Mouse (Mus musculus): Measurements from ENCODE around the gene E130308A19Rik. TPM values are rescaled to one million over a fixed set of nuclear protein-coding genes. Genes with fewer than 3 reads are reported as not detected.
A peak's percentile ranks its signal among the peaks of the same experiment; 100 is the strongest.

The E130308A19Rik gene
- polyA plus RNA-seq, 1 experiment from 2014 or later: 17.3 TPM

DNA sequence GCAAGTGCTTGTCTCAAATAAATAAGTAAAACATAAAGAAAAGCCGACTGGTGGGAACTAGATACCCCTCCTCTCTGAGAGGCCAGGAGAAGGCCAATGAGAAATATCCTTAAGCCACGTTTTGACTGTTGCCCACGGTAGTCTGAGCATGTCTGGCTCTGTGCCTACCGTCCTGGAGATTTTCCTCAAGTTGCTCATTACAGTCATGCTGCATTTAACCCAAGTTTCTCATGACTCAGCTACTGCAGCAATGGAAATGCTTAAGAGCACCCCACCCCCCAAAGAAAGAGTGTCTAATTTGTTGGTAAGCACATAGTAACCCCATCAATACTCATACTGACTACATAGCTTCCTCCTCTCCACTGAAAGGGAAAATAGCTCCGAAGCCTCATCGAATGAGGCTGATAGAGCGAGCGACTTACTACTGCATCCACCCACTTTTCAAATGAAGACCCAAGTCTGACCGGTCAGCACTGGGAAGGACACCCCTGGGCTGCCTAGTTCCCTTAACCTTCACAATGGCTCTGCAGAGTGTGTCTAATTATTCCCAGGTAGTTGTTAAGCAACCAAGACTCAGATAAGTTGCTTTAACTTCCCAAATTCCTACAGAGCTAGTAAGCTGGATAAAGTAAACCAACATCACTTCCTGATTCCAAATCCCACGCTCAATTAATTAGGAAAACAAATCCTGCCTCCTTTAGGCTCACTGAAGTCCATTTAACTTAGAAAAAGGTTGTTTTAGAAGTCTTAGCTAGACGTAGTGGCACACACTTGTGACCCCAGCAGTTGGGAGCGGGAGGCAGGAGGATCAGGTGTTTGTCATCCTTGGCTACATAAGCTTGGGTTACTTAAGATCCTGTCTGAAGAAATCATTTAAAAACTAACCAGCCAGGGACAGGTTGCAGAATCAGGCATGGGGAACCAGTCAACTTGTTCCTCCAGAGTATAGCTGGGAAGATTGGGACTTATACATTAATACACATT lies 131.7 kb downstream of the E130308A19Rik start:
- no peak overlapping the region for H3K27ac ChIP-seq (ENCODE audit: low read length)
- H3K4me3 ChIP-seq (ENCODE audit: low read length): no peak overlapping the region
- H3K9ac ChIP-seq (ENCODE audit: low read length): no peak overlapping the region
- 79% methylated on average over 12 of the region's 12 CpGs for WGBS
- H3K27me3 ChIP-seq (ENCODE audit: control insufficient read depth, insufficient read depth, low read length): no peaks in the 10 kb centered on the region
- H3K4me1 ChIP-seq (ENCODE audit: control insufficient read depth, insufficient read depth, low read length): peaks cover 29% of the 10 kb centered on the region
- no peaks in the 10 kb centered on the region for H3K36me3 ChIP-seq (ENCODE audit: control insufficient read depth, insufficient read depth)
- no peak for ATAC-seq (replicated peaks; ENCODE audit: extremely low read depth, insufficient read depth, low FRiP score)
- no peaks in the 10 kb centered on the region; the same call in 1 of the 2 replicates for H3K9me3 ChIP-seq (replicated peaks; ENCODE audit: control insufficient read depth, low read length)
- no peak overlapping the region for H3K4me2 ChIP-seq (ENCODE audit: low read depth, low read length)

DNA sequence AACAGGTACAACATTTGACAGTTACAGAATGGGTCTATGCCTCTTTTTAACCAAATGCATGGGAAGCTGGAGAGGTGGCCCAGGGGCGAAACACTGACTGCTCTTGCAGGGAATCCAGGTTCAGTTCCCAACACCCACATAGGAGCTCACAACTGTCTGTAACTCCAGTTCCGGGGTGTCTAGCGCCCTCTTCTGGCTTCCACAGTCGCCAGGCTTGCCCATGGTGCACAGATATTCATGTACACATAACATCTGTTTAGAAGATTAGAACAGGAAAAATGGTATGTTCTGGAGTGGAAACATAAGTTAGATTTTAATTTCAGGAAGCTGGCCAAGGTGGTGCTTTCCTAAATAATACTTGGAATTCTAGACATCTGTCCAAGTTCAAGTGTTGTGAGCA lies 134.0 kb downstream of the E130308A19Rik start:
- Histone ChIP-seq H3K9me3 (replicated peaks; ENCODE audit: control insufficient read depth, low read length) (no peaks in the 10 kb centered on the region; the same call in 1 of the 2 replicates), H3K4me1 (ENCODE audit: control insufficient read depth, insufficient read depth, low read length) (peaks cover 27% of the 10 kb centered on the region), H3K9ac (ENCODE audit: low read length) (no peak overlapping the region), H3K36me3 (ENCODE audit: control insufficient read depth, insufficient read depth) (no peaks in the 10 kb centered on the region), H3K27ac (ENCODE audit: low read length) (no peak overlapping the region), H3K4me3 (ENCODE audit: low read length) (no peak overlapping the region), H3K4me2 (ENCODE audit: low read depth, low read length) (no peak overlapping the region), H3K27me3 (ENCODE audit: control insufficient read depth, insufficient read depth, low read length) (no peaks in the 10 kb centered on the region)
- 64% methylated on average over 4 of the region's 4 CpGs for WGBS
- ATAC-seq (replicated peaks; ENCODE audit: extremely low read depth, insufficient read depth, low FRiP score): no peak

DNA sequence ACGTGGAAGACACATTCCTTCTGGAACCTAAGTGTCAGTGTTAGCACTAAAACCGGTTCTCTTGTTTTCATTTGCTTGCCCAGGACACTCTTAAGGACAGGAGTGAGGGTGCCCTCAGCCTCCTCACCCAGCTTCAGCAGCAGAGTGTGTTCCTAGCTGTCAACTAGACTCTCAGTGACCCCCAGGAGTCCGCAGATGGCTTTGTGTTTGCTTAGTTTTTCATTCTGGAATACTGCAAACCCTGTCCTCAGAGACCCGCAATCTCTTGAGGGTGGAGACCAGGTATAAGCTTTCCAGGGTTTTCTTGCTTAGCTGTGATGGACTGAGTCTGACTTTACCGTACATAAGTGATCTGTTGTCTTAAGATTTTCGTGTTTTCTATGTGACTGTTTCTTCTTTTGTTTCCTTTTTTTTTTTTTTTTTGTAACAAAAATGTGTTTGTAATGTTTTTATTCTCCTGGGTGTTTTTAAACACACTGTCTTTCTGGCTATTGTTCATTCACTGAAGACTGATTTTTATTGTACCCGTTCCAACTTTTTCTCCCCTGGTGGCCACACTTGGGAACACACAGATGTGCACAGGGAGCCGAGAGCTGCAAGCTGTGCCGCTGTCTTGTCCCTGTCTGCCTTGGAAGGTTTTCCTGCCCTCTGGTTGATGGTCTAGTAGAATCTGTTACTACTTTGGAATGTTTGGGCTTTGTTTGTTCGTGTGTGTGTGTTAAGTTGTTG lies 134.8 kb downstream of the E130308A19Rik start:
- 53% methylated on average over 10 of the region's 10 CpGs for WGBS
- H3K4me1 ChIP-seq (ENCODE audit: control insufficient read depth, insufficient read depth, low read length): peaks cover 34% of the 10 kb centered on the region
- H3K27me3 ChIP-seq (ENCODE audit: control insufficient read depth, insufficient read depth, low read length): no peaks in the 10 kb centered on the region
- ATAC-seq (replicated peaks; ENCODE audit: extremely low read depth, insufficient read depth, low FRiP score): no peak
- peak overlapping the region; percentile 23; the same call in 1 of the 2 replicates for H3K27ac ChIP-seq (ENCODE audit: low read length)
- no peaks in the 10 kb centered on the region for H3K36me3 ChIP-seq (ENCODE audit: control insufficient read depth, insufficient read depth)
- no peak overlapping the region for H3K4me3 ChIP-seq (ENCODE audit: low read length)
- no peak overlapping the region for H3K4me2 ChIP-seq (ENCODE audit: low read depth, low read length)
- H3K9ac ChIP-seq (ENCODE audit: low read length): no peak overlapping the region
- H3K9me3 ChIP-seq (replicated peaks; ENCODE audit: control insufficient read depth, low read length): no peaks in the 10 kb centered on the region; the same call in 1 of the 2 replicates

DNA sequence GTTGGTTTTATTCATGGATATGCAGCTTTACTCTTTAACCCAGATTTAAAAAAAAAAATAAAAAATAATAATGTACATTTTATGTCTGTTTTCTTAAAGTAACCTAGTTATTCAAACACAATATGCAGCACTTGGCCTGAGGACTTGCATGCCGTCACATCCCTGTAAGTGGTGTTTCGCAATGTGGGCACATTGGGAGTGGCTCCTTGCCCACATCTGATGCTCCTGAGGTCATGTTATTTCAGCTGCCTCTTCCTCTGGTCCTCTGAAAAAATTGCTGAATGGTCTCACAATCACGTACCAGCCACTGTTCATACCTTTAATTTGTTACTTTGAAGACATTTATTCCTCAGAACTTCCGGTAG lies 135.3 kb downstream of the E130308A19Rik start:
- no peaks in the 10 kb centered on the region for H3K36me3 ChIP-seq (ENCODE audit: control insufficient read depth, insufficient read depth)
- WGBS: 71% methylated on average over 4 of the region's 4 CpGs
- H3K27me3 ChIP-seq (ENCODE audit: control insufficient read depth, insufficient read depth, low read length): no peaks in the 10 kb centered on the region
- ATAC-seq (replicated peaks; ENCODE audit: extremely low read depth, insufficient read depth, low FRiP score): no peak
- H3K4me3 ChIP-seq (ENCODE audit: low read length): no peak overlapping the region
- no peak overlapping the region for H3K27ac ChIP-seq (ENCODE audit: low read length)
- H3K4me1 ChIP-seq (ENCODE audit: control insufficient read depth, insufficient read depth, low read length): peaks cover 31% of the 10 kb centered on the region
- H3K4me2 ChIP-seq (ENCODE audit: low read depth, low read length): no peak overlapping the region
- no peak overlapping the region for H3K9ac ChIP-seq (ENCODE audit: low read length)
- no peaks in the 10 kb centered on the region; the same call in 1 of the 2 replicates for H3K9me3 ChIP-seq (replicated peaks; ENCODE audit: control insufficient read depth, low read length)

DNA sequence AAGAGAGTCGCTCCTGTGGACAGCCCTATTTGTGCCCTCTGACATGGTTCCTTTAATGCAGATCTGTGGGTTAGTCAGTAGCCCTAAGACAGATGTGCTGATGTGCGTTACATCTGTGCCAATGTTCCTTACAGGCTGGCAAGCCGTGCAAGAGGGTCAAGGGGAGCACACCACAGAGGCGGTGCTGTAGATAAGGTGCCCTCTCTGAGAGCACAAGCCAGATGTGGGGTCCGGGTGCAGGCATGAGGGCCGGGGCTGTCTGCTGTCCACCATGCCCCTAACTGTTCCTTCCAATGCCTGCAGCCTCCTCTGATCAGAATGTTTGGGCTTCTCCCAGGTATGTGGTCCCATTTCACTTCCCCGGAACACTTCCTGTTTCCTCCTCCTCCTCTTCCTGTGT lies 138.9 kb downstream of the E130308A19Rik start:
- WGBS: 43% methylated on average over 7 of the region's 7 CpGs
- no peaks in the 10 kb centered on the region for H3K27me3 ChIP-seq (ENCODE audit: control insufficient read depth, insufficient read depth, low read length)
- peak overlapping the region; percentile 65 for H3K27ac ChIP-seq (ENCODE audit: low read length)
- H3K4me2 ChIP-seq (ENCODE audit: low read depth, low read length): peak overlapping the region; percentile 28
- no peak for ATAC-seq (replicated peaks; ENCODE audit: extremely low read depth, insufficient read depth, low FRiP score)
- no peak overlapping the region; the same call in 1 of the 2 replicates for H3K9ac ChIP-seq (ENCODE audit: low read length)
- no peaks in the 10 kb centered on the region for H3K36me3 ChIP-seq (ENCODE audit: control insufficient read depth, insufficient read depth)
- H3K4me1 ChIP-seq (ENCODE audit: control insufficient read depth, insufficient read depth, low read length): peaks cover 17% of the 10 kb centered on the region
- H3K4me3 ChIP-seq (ENCODE audit: low read length): no peak overlapping the region
- H3K9me3 ChIP-seq (replicated peaks; ENCODE audit: control insufficient read depth, low read length): no peaks in the 10 kb centered on the region; the same call in 1 of the 2 replicates

DNA sequence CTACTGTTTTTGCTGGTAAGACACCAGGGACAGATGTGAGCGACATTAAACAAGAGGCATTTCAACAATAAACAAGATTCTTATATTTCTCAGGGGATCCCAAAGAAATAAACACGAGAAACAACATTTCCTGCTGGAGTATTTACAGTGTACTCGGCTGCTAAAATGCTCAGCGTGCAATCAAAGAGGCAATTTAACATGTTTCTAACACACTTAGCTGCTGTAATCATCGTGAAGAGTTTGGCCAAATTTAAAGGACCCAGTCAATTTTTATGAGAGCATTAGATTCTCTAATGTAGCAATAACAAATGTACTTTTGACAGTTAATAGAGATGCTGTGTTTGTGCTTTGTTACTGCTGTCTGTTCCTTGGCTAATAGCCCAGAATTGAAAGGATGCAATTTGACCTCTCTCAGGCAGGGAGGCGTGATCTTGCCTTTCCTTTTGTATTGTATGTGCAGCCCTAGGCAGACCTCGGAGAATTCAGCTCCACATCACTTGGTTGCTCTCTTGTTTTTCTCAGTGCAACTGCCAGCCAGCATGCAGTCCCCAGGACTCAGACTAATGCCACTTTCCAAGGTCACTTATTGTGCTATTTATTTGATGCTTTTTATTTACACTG lies 139.5 kb downstream of the E130308A19Rik start:
- Histone ChIP-seq H3K9me3 (replicated peaks; ENCODE audit: control insufficient read depth, low read length) (no peaks in the 10 kb centered on the region), H3K27me3 (ENCODE audit: control insufficient read depth, insufficient read depth, low read length) (no peaks in the 10 kb centered on the region), H3K9ac (ENCODE audit: low read length) (peak overlapping the region; percentile 13; the same call in 1 of the 2 replicates), H3K4me1 (ENCODE audit: control insufficient read depth, insufficient read depth, low read length) (peaks cover 14% of the 10 kb centered on the region), H3K27ac (ENCODE audit: low read length) (peak overlapping the region; percentile 65), H3K4me3 (ENCODE audit: low read length) (no peak overlapping the region; the same call in 1 of the 2 replicates), H3K4me2 (ENCODE audit: low read depth, low read length) (peak overlapping the region; percentile 28; the same call in 1 of the 2 replicates), H3K36me3 (ENCODE audit: control insufficient read depth, insufficient read depth) (peaks cover 4% of the 10 kb centered on the region)
- 32% methylated on average over 7 of the region's 7 CpGs for WGBS
- 0 out of 2 replicates have a peak, but pooled peaks have one; percentile 39 for ATAC-seq (replicated peaks; ENCODE audit: extremely low read depth, insufficient read depth, low FRiP score)

DNA sequence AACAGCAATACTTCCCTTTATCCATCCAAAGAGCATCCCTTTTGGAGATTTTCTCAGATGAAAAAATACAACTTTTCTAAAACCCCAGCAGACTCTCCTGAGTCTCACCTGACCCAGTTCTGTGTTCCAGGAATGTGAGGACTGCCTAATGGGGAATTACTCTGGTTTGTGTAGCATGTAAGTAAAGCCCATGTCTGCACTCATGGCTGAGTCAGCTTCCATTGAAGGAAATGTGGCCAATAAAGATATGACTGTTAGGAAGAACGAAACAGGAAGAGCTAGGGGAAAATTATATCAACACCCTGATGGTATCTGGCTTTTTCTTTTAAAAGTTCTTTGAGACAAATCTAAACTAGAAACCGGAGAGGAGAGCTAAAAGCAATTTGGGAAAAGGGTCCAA lies 141.7 kb downstream of the E130308A19Rik start:
- ATAC-seq (replicated peaks; ENCODE audit: extremely low read depth, insufficient read depth, low FRiP score): no peak
- Histone ChIP-seq H3K4me3 (ENCODE audit: low read length) (no peak overlapping the region), H3K4me2 (ENCODE audit: low read depth, low read length) (no peak overlapping the region), H3K27me3 (ENCODE audit: control insufficient read depth, insufficient read depth, low read length) (no peaks in the 10 kb centered on the region), H3K9ac (ENCODE audit: low read length) (no peak overlapping the region), H3K27ac (ENCODE audit: low read length) (no peak overlapping the region), H3K9me3 (replicated peaks; ENCODE audit: control insufficient read depth, low read length) (no peaks in the 10 kb centered on the region), H3K4me1 (ENCODE audit: control insufficient read depth, insufficient read depth, low read length) (peaks cover 17% of the 10 kb centered on the region), H3K36me3 (ENCODE audit: control insufficient read depth, insufficient read depth) (peaks cover 19% of the 10 kb centered on the region)
- 65% methylated on average over 2 of the region's 2 CpGs for WGBS

DNA sequence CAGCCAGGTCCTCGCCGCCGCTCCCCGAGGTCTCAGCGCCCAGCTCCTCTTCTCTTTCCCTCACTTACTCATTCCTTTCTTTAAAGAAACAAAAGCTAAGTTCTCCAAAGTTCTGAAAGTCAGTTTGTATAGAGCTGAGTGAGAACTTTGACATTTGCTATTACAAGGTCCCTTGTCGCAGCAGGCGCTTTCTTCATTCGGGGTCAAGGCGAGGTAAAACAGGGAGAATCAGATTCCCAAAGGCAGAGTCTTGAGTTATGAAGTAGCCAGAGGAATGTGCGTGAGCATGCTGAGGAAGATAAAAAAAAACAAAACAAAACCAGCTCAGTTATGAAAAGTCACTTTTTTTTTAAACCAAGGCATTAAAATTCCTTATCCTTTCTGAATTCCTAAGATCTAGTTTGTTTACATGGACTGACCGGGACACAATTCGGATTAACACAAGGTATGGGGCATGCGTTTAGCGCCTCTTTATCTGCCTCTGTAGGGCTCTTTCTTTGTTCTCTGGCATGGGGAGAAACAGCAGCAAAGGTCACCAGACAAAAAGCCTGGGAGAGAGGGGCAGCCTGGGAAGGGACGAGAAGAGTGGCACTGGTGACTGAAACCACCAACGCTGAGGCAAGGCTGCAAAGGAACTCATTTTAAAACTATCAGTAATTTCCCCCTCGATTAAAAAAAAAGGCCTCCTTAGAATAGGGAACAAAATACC lies 146.3 kb downstream of the E130308A19Rik start:
- no peaks in the 10 kb centered on the region for H3K27me3 ChIP-seq (ENCODE audit: control insufficient read depth, insufficient read depth, low read length)
- H3K9me3 ChIP-seq (replicated peaks; ENCODE audit: control insufficient read depth, low read length): no peaks in the 10 kb centered on the region
- H3K27ac ChIP-seq (ENCODE audit: low read length): peak overlapping the region; percentile 39; the same call in 1 of the 2 replicates
- H3K4me1 ChIP-seq (ENCODE audit: control insufficient read depth, insufficient read depth, low read length): peaks cover 6% of the 10 kb centered on the region
- H3K4me2 ChIP-seq (ENCODE audit: low read depth, low read length): no peak overlapping the region
- H3K4me3 ChIP-seq (ENCODE audit: low read length): no peak overlapping the region
- ATAC-seq (replicated peaks; ENCODE audit: extremely low read depth, insufficient read depth, low FRiP score): no peak
- 61% methylated on average over 17 of the region's 17 CpGs for WGBS
- H3K9ac ChIP-seq (ENCODE audit: low read length): no peak overlapping the region
- peaks cover 36% of the 10 kb centered on the region for H3K36me3 ChIP-seq (ENCODE audit: control insufficient read depth, insufficient read depth)
